Mouse (Mus musculus) liver, adult (tissue): ENCODE results near the gene Vmn1r66.

ENCODE experiments used
- GATA4 ChIP-seq: IDR thresholded peaks from 2 replicates; pipeline ENCODE4 v1.6.1; 2014; ENCODE audit warnings: mild to moderate bottlenecking, low read length; ENCODE audit not compliant: insufficient replicate concordance

Vmn1r66 gene

GRCm38 (mm10) chr7:10277906-10278305 is at the start of gene Vmn1r66:
Gene Vmn1r66, minus strand, starts transcription at chr7:10278006.
- TF ChIP-seq GATA4, result no peak

- TF ChIP-seq GATA4, result no peak
Observed at GRCm38 (mm10) chr7:10252075-10252474, 25.7 kb downstream of the Vmn1r66 start.

- TF ChIP-seq GATA4, result peak; percentile 78
Observed at GRCm38 (mm10) chr7:10249146-10249545, 28.7 kb downstream of the Vmn1r66 start.
